Mouse (Mus musculus) forebrain, postnatal 0 days (tissue): Measurements from ENCODE around the gene Tmem45a. TPM values are rescaled to one million over a fixed set of nuclear protein-coding genes. Genes with fewer than 3 reads are reported as not detected.

Experiments
- ATAC-seq: fragments of 200-750 bp; cut with Nextera tagmentation; 2 replicates; pipeline ENCODE4 v1.8.0; 2017; ENCODE audit warnings: mild to moderate bottlenecking, moderate library complexity
- DNase-seq: peaks from one replicate; pipeline ENCODE4 v3.0.0-alpha.2; 2015
- H3K27ac ChIP-seq: fragments of 300-500 bp; sonication (generic); 2 replicates; pipeline ENCODE4 v1.5.1; 2014; ENCODE audit warnings: low read depth, mild to moderate bottlenecking, antibody characterized with exemption, low read length, moderate library complexity, mixed read lengths
- H3K27me3 ChIP-seq: fragments of 300-500 bp; sonication (generic); 2 replicates; pipeline ENCODE4 v1.6.1; 2014; ENCODE audit warnings: mild to moderate bottlenecking, low read length, mixed read lengths; ENCODE audit not compliant: insufficient read depth
- H3K36me3 ChIP-seq: fragments of 300-500 bp; sonication (generic); 2 replicates; pipeline ENCODE4 v1.6.1; 2014; ENCODE audit warnings: mild to moderate bottlenecking, moderate library complexity; ENCODE audit not compliant: insufficient read depth
- H3K4me1 ChIP-seq: fragments of 300-500 bp; sonication (generic); 2 replicates; pipeline ENCODE4 v1.6.1; 2014; ENCODE audit warnings: antibody characterized with exemption; ENCODE audit not compliant: insufficient read depth
- H3K4me2 ChIP-seq: fragments of 300-500 bp; sonication (generic); 2 replicates; pipeline ENCODE4 v1.6.1; 2014; ENCODE audit warnings: low read depth, mild to moderate bottlenecking, moderate library complexity
- H3K4me3 ChIP-seq: fragments of 300-500 bp; sonication (generic); 2 replicates; pipeline ENCODE4 v1.5.1; 2014; ENCODE audit warnings: low read depth, low read length, mixed read lengths
- H3K9ac ChIP-seq: fragments of 300-500 bp; sonication (generic); 2 replicates; pipeline ENCODE4 v1.6.1; 2014; ENCODE audit warnings: mild to moderate bottlenecking
- H3K9me3 ChIP-seq: fragments of 300-500 bp; sonication (generic); 2 replicates; pipeline ENCODE4 v1.6.1; 2016; ENCODE audit warnings: low read length
- CTCF ChIP-seq: sonication (generic); IDR thresholded peaks from 2 replicates; pipeline ENCODE4 v1.5.1; 2016; ENCODE audit warnings: antibody characterized with exemption, control low read depth, low read depth
- WGBS: fragments of 180-500 bp; shearing (Covaris S2); extraction: QIAGEN DNeasy Blood & Tissue Kit; methylation state at CpG from one replicate; pipeline ENCODE4 v1.1.7; 2014; 5-methylcytosine and 5-hydroxymethylcytosine counted together
- polyA plus RNA-seq: library from polyadenylated mRNA; unstranded; fragments of >200 nt; fragmentation: Nextera tagmentation; extraction: Ambion mirVana; gene quantifications from 2 replicates; pipeline ENCODE4 v1.2.1, GENCODE M21; 2015
- total RNA-seq: library from RNA; depleted of rRNA; stranded (reverse); fragments of >200 nt; gene quantifications from 2 replicates; pipeline ENCODE4 v1.2.3, GENCODE M21; 2014

The Tmem45a gene
- total and polyA plus RNA-seq, 2 experiments from 2014 or later: 3.0 to 4.0 TPM

- Histone ChIP-seq H3K4me2 (peak overlapping the region; percentile 78), H3K9me3 (no peaks in the 10 kb centered on the region), H3K4me1 (0 out of 2 replicates have a peak, but pooled peaks cover 3% of the 10 kb centered on the region), H3K4me3 (peak overlapping the region; percentile 44), H3K9ac (peak overlapping the region; percentile 46; the same call in 1 of the 2 replicates), H3K27me3 (no peaks in the 10 kb centered on the region), H3K36me3 (no peaks in the 10 kb centered on the region), H3K27ac (no peak overlapping the region)
- DNase-seq (peak; percentile 2), ATAC-seq (peak; percentile 30; the same call in 1 of the 2 replicates)
- WGBS: 18% methylated on average over 9 of the region's 9 CpGs
- no peak for TF ChIP-seq CTCF
Measured at GRCm38 (mm10) chr16:56886616-56887116, 700 bp upstream of the Tmem45a start.

GRCm38 (mm10) chr16:56884811-56885210, 1.2 kb downstream of the Tmem45a start:
- no peak for TF ChIP-seq CTCF
- ATAC-seq (no peak), DNase-seq (no peak)
- 0 out of 2 replicates have a peak, but pooled peaks cover 3% of the 10 kb centered on the region for H3K4me1 ChIP-seq
- no peak overlapping the region for H3K4me2 ChIP-seq
- no peak overlapping the region for H3K4me3 ChIP-seq
- H3K9me3 ChIP-seq: no peaks in the 10 kb centered on the region
- H3K9ac ChIP-seq: no peak overlapping the region
- no peaks in the 10 kb centered on the region for H3K36me3 ChIP-seq
- 95% methylated on average over 6 of the region's 6 CpGs for WGBS
- no peak overlapping the region for H3K27ac ChIP-seq
- H3K27me3 ChIP-seq: no peaks in the 10 kb centered on the region

- Histone ChIP-seq H3K9me3 (no peaks in the 10 kb centered on the region), H3K27ac (no peak overlapping the region), H3K4me2 (no peak overlapping the region), H3K4me1 (no peaks in the 10 kb centered on the region), H3K4me3 (no peak overlapping the region), H3K27me3 (no peaks in the 10 kb centered on the region), H3K36me3 (no peaks in the 10 kb centered on the region), H3K9ac (no peak overlapping the region)
- ATAC-seq (no peak), DNase-seq (no peak)
- no peak for TF ChIP-seq CTCF
- WGBS: 32% methylated on average over 2 of the region's 2 CpGs
Measured at GRCm38 (mm10) chr16:56873410-56873809, 12.6 kb downstream of the Tmem45a start.

GRCm38 (mm10) chr16:56870458-56870857, 15.5 kb downstream of the Tmem45a start:
- TF ChIP-seq CTCF: no peak
- H3K27ac ChIP-seq: no peak overlapping the region
- no peak overlapping the region for H3K4me2 ChIP-seq
- H3K9me3 ChIP-seq: no peaks in the 10 kb centered on the region
- no peaks in the 10 kb centered on the region for H3K4me1 ChIP-seq
- no peak overlapping the region for H3K9ac ChIP-seq
- no peaks in the 10 kb centered on the region for H3K27me3 ChIP-seq
- WGBS: 76% methylated on average over 3 of the region's 3 CpGs
- no peaks in the 10 kb centered on the region for H3K36me3 ChIP-seq
- DNase-seq (no peak), ATAC-seq (no peak)
- H3K4me3 ChIP-seq: no peak overlapping the region

- TF ChIP-seq CTCF: no peak
- Histone ChIP-seq H3K36me3 (no peaks in the 10 kb centered on the region), H3K4me2 (no peak overlapping the region), H3K4me1 (no peaks in the 10 kb centered on the region), H3K27ac (no peak overlapping the region), H3K9ac (no peak overlapping the region), H3K9me3 (no peaks in the 10 kb centered on the region), H3K27me3 (no peaks in the 10 kb centered on the region), H3K4me3 (no peak overlapping the region)
- ATAC-seq: no peak
- DNase-seq: no peak
- WGBS: 88% methylated on average over 5 of the region's 5 CpGs
Measured at GRCm38 (mm10) chr16:56868361-56868760, 17.6 kb downstream of the Tmem45a start.

GRCm38 (mm10) chr16:56867591-56867990, 18.4 kb downstream of the Tmem45a start:
- Histone ChIP-seq H3K4me3 (no peak overlapping the region), H3K27ac (no peak overlapping the region), H3K4me2 (no peak overlapping the region), H3K4me1 (no peaks in the 10 kb centered on the region), H3K9me3 (no peaks in the 10 kb centered on the region), H3K27me3 (no peaks in the 10 kb centered on the region), H3K36me3 (no peaks in the 10 kb centered on the region), H3K9ac (no peak overlapping the region)
- no peak for DNase-seq
- peak; percentile 78; the same call in 1 of the 2 replicates for ATAC-seq
- 56% methylated on average over 4 of the region's 4 CpGs for WGBS
- TF ChIP-seq CTCF: no peak

- Histone ChIP-seq H3K27ac (no peak overlapping the region), H3K9ac (no peak overlapping the region), H3K36me3 (no peaks in the 10 kb centered on the region), H3K27me3 (no peaks in the 10 kb centered on the region), H3K4me1 (no peaks in the 10 kb centered on the region), H3K4me3 (no peak overlapping the region), H3K9me3 (no peaks in the 10 kb centered on the region), H3K4me2 (no peak overlapping the region)
- DNase-seq (no peak), ATAC-seq (no peak)
- no peak for TF ChIP-seq CTCF
- WGBS: 53% methylated on average over 10 of the region's 10 CpGs
Measured at GRCm38 (mm10) chr16:56852841-56853587, 33.0 kb downstream of the Tmem45a start.
